Mouse (Mus musculus) C2C12 (cell line): Measurements from ENCODE around the gene 9230112D13Rik.

Experiments
- CEBPB ChIP-seq: IDR thresholded peaks from one replicate; pipeline ENCODE4 v1.6.1; 2011; ENCODE audit warnings: low read depth, mild to moderate bottlenecking, control low read depth, moderate library complexity
- CTCF ChIP-seq: IDR thresholded peaks from one replicate; pipeline ENCODE4 v1.5.1; 2011; ENCODE audit not compliant: control insufficient read depth, insufficient read depth, insufficient read length
- MYOD1 ChIP-seq: IDR thresholded peaks from one replicate; pipeline ENCODE4 v1.6.1; 2011; ENCODE audit warnings: low read depth; ENCODE audit not compliant: control insufficient read depth, insufficient read length
- USF1 ChIP-seq: IDR thresholded peaks from one replicate; pipeline ENCODE4 v1.6.1; 2011; ENCODE audit warnings: low read depth, mild to moderate bottlenecking, control low read depth, moderate library complexity

DNA sequence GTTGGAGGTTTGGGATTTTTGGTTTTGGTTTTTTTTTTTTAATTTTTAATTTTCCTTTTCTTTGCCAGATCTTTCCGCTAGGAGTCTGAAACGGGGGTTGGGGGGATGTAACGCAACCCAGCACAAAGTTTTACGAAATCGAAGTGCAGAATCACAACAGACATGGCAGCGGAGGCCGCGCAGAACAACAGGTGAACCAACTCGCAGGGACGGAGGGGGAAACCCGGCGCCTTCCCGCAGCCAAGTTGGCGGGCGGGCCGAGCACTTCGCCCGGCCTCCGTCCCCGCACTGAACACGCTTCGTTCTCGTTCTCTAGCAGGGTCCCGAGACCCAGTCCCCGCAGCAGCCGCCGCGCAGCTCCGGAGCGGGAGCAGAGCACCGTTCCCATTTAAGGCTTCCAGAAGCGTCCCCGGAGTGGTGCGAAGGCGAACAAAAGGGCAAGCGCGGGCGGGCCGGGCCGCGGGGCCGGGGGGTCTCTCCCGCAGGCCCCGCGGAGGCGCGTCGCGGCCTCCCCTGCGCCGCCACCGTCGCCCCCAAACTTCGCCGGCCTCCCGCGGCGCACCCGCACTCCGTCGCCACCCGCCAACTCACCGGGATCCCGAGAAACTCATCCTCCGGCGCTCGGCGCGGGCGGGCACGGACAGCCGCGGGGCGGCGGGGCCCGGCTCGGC is 20.7 kb downstream of the 9230112D13Rik start:
- TF ChIP-seq CTCF (no peak), USF1 (no peak), MYOD1 (no peak), CEBPB (no peak)
